In genomic region chr6:57824422-57825258, GRCm38 (mm10) we compare ENCODE assay signal across 9 mouse cellular contexts. TPM values are rescaled to one million over a fixed set of nuclear protein-coding genes. Genes with fewer than 3 reads are reported as not detected.
A peak's percentile ranks its signal among the peaks of the same experiment; 100 is the strongest.
DNase-seq lines count a peak whose midpoint lies in the region; ATAC-seq and TF ChIP-seq lines count a peak whose summit lies in the region.
"Had no signal": no experiment of that assay in that cellular context is flagged by ENCODE, and none has a peak within 500 bp of the region (broad histone marks: within the 10 kb centered on the region; RNA-seq: fewer than 3 reads in every experiment).

TSS of gene Vopp1 (minus strand) at chr6:57825159.

- ATAC-seq in kidney, embryonic 15.5 days (replicated peaks; ENCODE audit: low FRiP score), result peak; percentile 94

- no peaks in the 10 kb centered on the region for H3K9me3 ChIP-seq in heart, embryonic 10.5 days
- no peaks in the 10 kb centered on the region for H3K9me3 ChIP-seq in kidney, embryonic 15.5 days (replicated peaks)

- DNase-seq in 3T3-L1 (ENCODE audit: low read depth, low spot score) (peak; percentile 74), liver (peak; percentile 83)
- peak; percentile 81 for DNase-seq in heart, embryonic 10.5 days (ENCODE audit: low spot score)
- peak; percentile 28 to 66 for DNase-seq in monocyte, adult 2 months (ENCODE audit: low read depth in 1 of 2, low spot score in 2 of 2)
- DNase-seq in spleen, postnatal 14 days (ENCODE audit: low spot score in 2 of 2), result peak; percentile 52 to 61

- peak within 1 kb of the TSS; percentile 89 for H3K4me3 ChIP-seq in bone marrow macrophage, adult 2 months (ENCODE audit: insufficient read depth, low read length)
- H3K4me3 ChIP-seq in embryonic fibroblast, embryonic 13.5 days (ENCODE audit: insufficient read depth, low read length), result peak within 1 kb of the TSS; percentile 64
- H3K4me3 ChIP-seq in heart, embryonic 10.5 days, result peak within 1 kb of the TSS; percentile 98
- peak within 1 kb of the TSS; percentile 74 for H3K4me3 ChIP-seq in kidney, embryonic 15.5 days (replicated peaks)

- TF ChIP-seq POLR2A in bone marrow macrophage, adult 2 months (IDR thresholded peaks at IDR 0.05; ENCODE audit: borderline replicate concordance, low read depth, low read length), result 0 out of 2 replicates have a peak, but pooled peaks have one; percentile 34
- TF ChIP-seq POLR2A in embryonic fibroblast, embryonic 13.5 days (IDR thresholded peaks at IDR 0.05; ENCODE audit: low read depth, low read length), result peak; percentile 83

- H3K4me2 ChIP-seq in kidney, embryonic 15.5 days, result peak within 1 kb of the TSS; percentile 64

- peaks cover 5% of the 10 kb centered on the region; the same call in 1 of the 2 replicates for H3K4me1 ChIP-seq in bone marrow macrophage, adult 2 months (ENCODE audit: control insufficient read depth, insufficient read depth, low read length)
- H3K4me1 ChIP-seq in embryonic fibroblast, embryonic 13.5 days (ENCODE audit: control insufficient read depth, insufficient read depth, low read length), result no peaks in the 10 kb centered on the region
- no peaks in the 10 kb centered on the region for H3K4me1 ChIP-seq in heart, embryonic 10.5 days
- peaks cover 13% of the 10 kb centered on the region for H3K4me1 ChIP-seq in kidney, embryonic 15.5 days

- WGBS in heart, embryonic 10.5 days, result under 1% methylated on average over 85 of the region's 87 CpGs
- WGBS in kidney, embryonic 15.5 days, result under 1% methylated on average over 85 of the region's 87 CpGs

- H3K9ac ChIP-seq in kidney, embryonic 15.5 days, result peak within 1 kb of the TSS; percentile 87

- no peaks in the 10 kb centered on the region for H3K27me3 ChIP-seq in heart, embryonic 10.5 days (ENCODE audit: insufficient read depth, poor library complexity, severe bottlenecking)
- no peaks in the 10 kb centered on the region for H3K27me3 ChIP-seq in kidney, embryonic 15.5 days
- H3K27me3 ChIP-seq: CH12.LX had no signal

- no peaks in the 10 kb centered on the region for H3K36me3 ChIP-seq in heart, embryonic 10.5 days
- 0 out of 2 replicates have a peak, but pooled peaks cover 4% of the 10 kb centered on the region for H3K36me3 ChIP-seq in kidney, embryonic 15.5 days

- peak within 1 kb of the TSS; percentile 23; the same call in 1 of the 2 replicates for H3K27ac ChIP-seq in bone marrow macrophage, adult 2 months (ENCODE audit: insufficient read depth, low read depth, low read length)
- H3K27ac ChIP-seq in embryonic fibroblast, embryonic 13.5 days (ENCODE audit: insufficient read depth, low read length), result peak within 1 kb of the TSS; percentile 51
- H3K27ac ChIP-seq in heart, embryonic 10.5 days, result peak within 1 kb of the TSS; percentile 99
- peak within 1 kb of the TSS; percentile 94 for H3K27ac ChIP-seq in kidney, embryonic 15.5 days

- TF ChIP-seq CTCF in bone marrow macrophage, adult 2 months (IDR thresholded peaks at IDR 0.05; ENCODE audit: low read depth, low read length), result no peak
- no peak for TF ChIP-seq CTCF in embryonic fibroblast, embryonic 13.5 days (IDR thresholded peaks at IDR 0.05; ENCODE audit: borderline replicate concordance, insufficient read depth, low read length)

RNA-seq across cellular contexts. Expression of gene Vopp1, which starts in this region (rescaled TPM):
- 16.5 and 17.0 TPM in 2 replicates for polyA plus RNA-seq in bone marrow macrophage, adult 2 months (2012; ENCODE audit: insufficient read depth, insufficient read length, missing spikeins)
- 52.2 and 52.5 TPM in 2 replicates for polyA plus RNA-seq in embryonic fibroblast, embryonic 13.5 days (2011; ENCODE audit: insufficient read length, low read depth, missing spikeins)
- 37.0 and 39.1 TPM in 2 replicates for polyA plus RNA-seq in heart, embryonic 10.5 days (2016; fragmentation: Nextera tagmentation; extraction: Ambion mirVana)
- 44.8 and 48.0 TPM in 2 replicates for polyA plus RNA-seq in kidney, embryonic 15.5 days (2015; fragmentation: Nextera tagmentation; extraction: Ambion mirVana)

Comparison
In these comparisons a context has a peak if more than half of its experiments do, and no peak if none do; other contexts are left out.
1. Peak in every context shown above with its lines: DNase-seq, ATAC-seq, H3K4me3 ChIP-seq and H3K27ac ChIP-seq.
2. H3K27ac ChIP-seq: peak in every context shown above with its lines; median percentile 99 in heart, embryonic 10.5 days; 94 in kidney, embryonic 15.5 days; 51 in embryonic fibroblast, embryonic 13.5 days; 23 in bone marrow macrophage, adult 2 months.